Mouse (Mus musculus): Measurements from ENCODE around the gene Pde4d. TPM values are rescaled to one million over a fixed set of nuclear protein-coding genes. Genes with fewer than 3 reads are reported as not detected.
A peak's percentile ranks its signal among the peaks of the same experiment; 100 is the strongest.

The Pde4d gene
- polyA plus RNA-seq, 1 experiment from 2014 or later: 23.8 TPM

GRCm38 (mm10) chr13:109380149-109380548 lies 930.4 kb downstream of the Pde4d start:
- Histone ChIP-seq H3K4me2 (no peak overlapping the region), H3K4me3 (no peak overlapping the region), H3K36me3 (no peaks in the 10 kb centered on the region), H3K27me3 (replicated peaks) (no peaks in the 10 kb centered on the region), H3K4me1 (peaks cover 15% of the 10 kb centered on the region), H3K9me3 (no peaks in the 10 kb centered on the region), H3K9ac (no peak overlapping the region), H3K27ac (replicated peaks) (no peak overlapping the region)
- ATAC-seq (ENCODE audit: extremely low read depth, insufficient number of reproducible peaks, low FRiP score, low TSS enrichment): no peak
- WGBS: 95% methylated on average over 2 of the region's 2 CpGs

- no peak for ATAC-seq (ENCODE audit: extremely low read depth, insufficient number of reproducible peaks, low FRiP score, low TSS enrichment)
- H3K4me2 ChIP-seq: no peak overlapping the region
- no peak overlapping the region for H3K9ac ChIP-seq
- 68% methylated on average over 8 of the region's 8 CpGs for WGBS
- H3K27me3 ChIP-seq (replicated peaks): no peaks in the 10 kb centered on the region
- H3K4me1 ChIP-seq: peaks cover 5% of the 10 kb centered on the region
- H3K4me3 ChIP-seq: no peak overlapping the region
- H3K27ac ChIP-seq (replicated peaks): no peak overlapping the region
- H3K9me3 ChIP-seq: no peaks in the 10 kb centered on the region
- H3K36me3 ChIP-seq: no peaks in the 10 kb centered on the region
These were observed 939.0 kb downstream of the Pde4d start for GRCm38 (mm10) chr13:109388626-109389220.

- Histone ChIP-seq H3K4me3 (no peak overlapping the region), H3K27me3 (replicated peaks) (no peaks in the 10 kb centered on the region), H3K27ac (replicated peaks) (no peak overlapping the region), H3K9me3 (no peaks in the 10 kb centered on the region), H3K4me1 (0 out of 2 replicates have a peak, but pooled peaks cover 3% of the 10 kb centered on the region), H3K4me2 (no peak overlapping the region), H3K36me3 (no peaks in the 10 kb centered on the region), H3K9ac (no peak overlapping the region)
- WGBS: 80% methylated on average over 4 of the region's 4 CpGs
- no peak for ATAC-seq (ENCODE audit: extremely low read depth, insufficient number of reproducible peaks, low FRiP score, low TSS enrichment)
These were observed 952.6 kb downstream of the Pde4d start for GRCm38 (mm10) chr13:109402396-109402795.

DNA sequence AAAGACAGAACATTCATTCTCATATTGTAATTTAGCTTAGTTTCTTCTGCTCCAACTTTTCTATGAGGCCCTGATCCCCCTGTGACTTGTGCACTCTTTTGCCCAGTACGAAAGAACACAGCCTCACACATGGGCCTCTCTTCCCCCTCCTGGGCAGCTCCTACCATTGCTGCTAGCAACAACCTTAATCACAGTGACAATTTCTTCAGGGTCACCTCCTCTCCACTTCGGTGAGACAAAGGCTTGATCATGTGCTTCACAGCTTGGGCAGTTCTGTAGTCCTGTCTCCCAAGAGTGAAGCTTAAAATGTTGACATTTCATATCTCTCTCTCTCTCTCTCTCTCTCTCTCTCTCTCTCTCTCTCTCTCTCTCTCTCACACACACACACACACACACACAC lies 953.2 kb downstream of the Pde4d start:
- ATAC-seq (ENCODE audit: extremely low read depth, insufficient number of reproducible peaks, low FRiP score, low TSS enrichment): no peak
- no peak overlapping the region for H3K4me2 ChIP-seq
- H3K27me3 ChIP-seq (replicated peaks): no peaks in the 10 kb centered on the region
- no peak overlapping the region for H3K9ac ChIP-seq
- no peak overlapping the region for H3K4me3 ChIP-seq
- no peak overlapping the region for H3K27ac ChIP-seq (replicated peaks)
- 34% methylated on average over 2 of the region's 2 CpGs for WGBS
- H3K9me3 ChIP-seq: no peaks in the 10 kb centered on the region
- H3K36me3 ChIP-seq: no peaks in the 10 kb centered on the region
- 0 out of 2 replicates have a peak, but pooled peaks cover 3% of the 10 kb centered on the region for H3K4me1 ChIP-seq

GRCm38 (mm10) chr13:109406341-109406740 lies 956.6 kb downstream of the Pde4d start:
- Histone ChIP-seq H3K4me2 (peak overlapping the region; percentile 28; the same call in 1 of the 2 replicates), H3K4me3 (no peak overlapping the region), H3K36me3 (no peaks in the 10 kb centered on the region), H3K9ac (no peak overlapping the region), H3K27me3 (replicated peaks) (no peaks in the 10 kb centered on the region), H3K4me1 (0 out of 2 replicates have a peak, but pooled peaks cover 3% of the 10 kb centered on the region), H3K9me3 (no peaks in the 10 kb centered on the region), H3K27ac (replicated peaks) (no peak overlapping the region)
- ATAC-seq (ENCODE audit: extremely low read depth, insufficient number of reproducible peaks, low FRiP score, low TSS enrichment): no peak
- WGBS: 54% methylated on average over 8 of the region's 8 CpGs

DNA sequence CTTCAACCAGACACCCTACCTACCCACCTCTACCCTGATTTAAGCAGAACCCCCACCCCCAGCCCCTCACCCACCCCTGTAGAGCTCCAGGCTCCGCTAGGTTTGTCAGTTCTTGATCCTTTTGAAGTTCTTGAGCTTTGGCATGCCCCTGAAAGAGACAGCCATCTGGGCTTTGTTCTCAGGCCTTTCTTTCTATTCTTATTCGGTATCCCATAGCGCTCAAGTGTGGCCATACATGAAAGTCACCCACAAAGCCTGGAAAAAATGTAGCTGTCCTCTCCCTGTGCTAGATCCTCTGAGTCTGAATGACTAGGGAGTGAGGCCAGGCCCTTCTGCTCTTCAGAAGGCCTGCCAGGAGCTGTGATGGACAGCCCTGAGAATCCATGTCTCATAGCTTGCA lies 957.6 kb downstream of the Pde4d start:
- Histone ChIP-seq H3K9ac (no peak overlapping the region), H3K36me3 (no peaks in the 10 kb centered on the region), H3K27ac (replicated peaks) (no peak overlapping the region), H3K4me3 (no peak overlapping the region), H3K4me2 (no peak overlapping the region), H3K4me1 (0 out of 2 replicates have a peak, but pooled peaks cover 3% of the 10 kb centered on the region), H3K9me3 (no peaks in the 10 kb centered on the region), H3K27me3 (replicated peaks) (no peaks in the 10 kb centered on the region)
- 64% methylated on average over 3 of the region's 3 CpGs for WGBS
- no peak for ATAC-seq (ENCODE audit: extremely low read depth, insufficient number of reproducible peaks, low FRiP score, low TSS enrichment)

DNA sequence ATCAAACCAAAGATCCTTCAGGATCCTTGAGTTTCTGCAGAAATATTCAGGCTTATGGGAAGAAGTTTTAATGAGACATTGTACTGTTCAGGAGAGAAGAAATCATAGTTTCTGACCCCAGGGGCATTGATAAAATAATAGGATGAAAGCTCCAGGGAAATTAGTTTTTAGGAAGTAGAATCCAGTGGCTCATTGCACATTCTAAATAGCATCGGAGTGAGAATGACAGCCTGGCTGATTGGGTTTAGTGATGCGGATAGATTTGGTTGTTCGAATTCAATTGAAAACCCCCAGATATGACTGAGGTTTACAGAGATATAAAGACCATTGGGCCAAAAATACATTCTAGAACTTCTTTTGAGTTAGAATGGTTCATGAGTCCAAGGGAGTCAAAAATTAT lies 970.7 kb downstream of the Pde4d start:
- H3K36me3 ChIP-seq: no peaks in the 10 kb centered on the region
- 85% methylated on average over 3 of the region's 3 CpGs for WGBS
- ATAC-seq (ENCODE audit: extremely low read depth, insufficient number of reproducible peaks, low FRiP score, low TSS enrichment): no peak
- no peak overlapping the region for H3K27ac ChIP-seq (replicated peaks)
- no peak overlapping the region for H3K4me3 ChIP-seq
- no peaks in the 10 kb centered on the region for H3K27me3 ChIP-seq (replicated peaks)
- no peak overlapping the region for H3K4me2 ChIP-seq
- peaks cover 9% of the 10 kb centered on the region for H3K4me1 ChIP-seq
- H3K9ac ChIP-seq: no peak overlapping the region
- H3K9me3 ChIP-seq: peaks cover 6% of the 10 kb centered on the region

- Histone ChIP-seq H3K9ac (no peak overlapping the region), H3K4me3 (no peak overlapping the region), H3K36me3 (no peaks in the 10 kb centered on the region), H3K4me1 (peaks cover 20% of the 10 kb centered on the region), H3K4me2 (no peak overlapping the region), H3K27me3 (replicated peaks) (no peaks in the 10 kb centered on the region), H3K27ac (replicated peaks) (no peak overlapping the region), H3K9me3 (peaks cover 6% of the 10 kb centered on the region)
- no peak for ATAC-seq (ENCODE audit: extremely low read depth, insufficient number of reproducible peaks, low FRiP score, low TSS enrichment)
- WGBS: 53% methylated on average over 2 of the region's 2 CpGs
These were observed 975.2 kb downstream of the Pde4d start for GRCm38 (mm10) chr13:109424906-109425305.

DNA sequence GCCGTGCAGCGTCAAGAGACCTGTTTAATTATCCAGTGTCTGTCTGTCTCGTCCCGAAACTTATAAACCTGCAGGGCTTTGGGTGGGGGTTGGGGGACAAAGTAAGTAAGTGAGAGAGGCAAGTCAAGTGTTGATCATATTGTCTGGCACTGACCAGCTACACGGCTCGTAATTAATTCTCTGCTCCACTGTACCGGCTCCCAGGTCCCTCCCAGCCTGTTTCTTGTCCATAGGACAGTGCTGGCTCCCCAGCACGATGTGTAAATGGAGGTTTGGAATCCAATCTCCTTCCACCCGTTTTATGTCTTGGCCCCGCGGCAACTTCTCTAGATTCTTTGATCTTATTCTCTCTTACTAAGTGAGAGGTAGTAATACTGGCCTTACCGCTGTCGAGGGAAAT lies 975.8 kb downstream of the Pde4d start:
- no peak overlapping the region for H3K27ac ChIP-seq (replicated peaks)

GRCm38 (mm10) chr13:109426058-109426457 lies 976.3 kb downstream of the Pde4d start:
- ATAC-seq (ENCODE audit: extremely low read depth, insufficient number of reproducible peaks, low FRiP score, low TSS enrichment): no peak
- Histone ChIP-seq H3K4me2 (peak overlapping the region; percentile 37; the same call in 1 of the 2 replicates), H3K4me3 (no peak overlapping the region), H3K27me3 (replicated peaks) (no peaks in the 10 kb centered on the region), H3K9me3 (peaks cover 6% of the 10 kb centered on the region), H3K9ac (no peak overlapping the region), H3K36me3 (no peaks in the 10 kb centered on the region), H3K4me1 (peaks cover 20% of the 10 kb centered on the region), H3K27ac (replicated peaks) (no peak overlapping the region)
- WGBS: 52% methylated on average over 5 of the region's 5 CpGs

More for the DNA sequence above, 975.8 kb downstream of the Pde4d start:
- WGBS: 71% methylated on average over 13 of the region's 13 CpGs
- no peaks in the 10 kb centered on the region for H3K27me3 ChIP-seq (replicated peaks)
- ATAC-seq (ENCODE audit: extremely low read depth, insufficient number of reproducible peaks, low FRiP score, low TSS enrichment): no peak
- H3K4me3 ChIP-seq: no peak overlapping the region
- no peak overlapping the region for H3K9ac ChIP-seq
- peaks cover 6% of the 10 kb centered on the region for H3K9me3 ChIP-seq
- H3K4me2 ChIP-seq: peak overlapping the region; percentile 37; the same call in 1 of the 2 replicates
- peaks cover 20% of the 10 kb centered on the region for H3K4me1 ChIP-seq
- no peaks in the 10 kb centered on the region for H3K36me3 ChIP-seq

DNA sequence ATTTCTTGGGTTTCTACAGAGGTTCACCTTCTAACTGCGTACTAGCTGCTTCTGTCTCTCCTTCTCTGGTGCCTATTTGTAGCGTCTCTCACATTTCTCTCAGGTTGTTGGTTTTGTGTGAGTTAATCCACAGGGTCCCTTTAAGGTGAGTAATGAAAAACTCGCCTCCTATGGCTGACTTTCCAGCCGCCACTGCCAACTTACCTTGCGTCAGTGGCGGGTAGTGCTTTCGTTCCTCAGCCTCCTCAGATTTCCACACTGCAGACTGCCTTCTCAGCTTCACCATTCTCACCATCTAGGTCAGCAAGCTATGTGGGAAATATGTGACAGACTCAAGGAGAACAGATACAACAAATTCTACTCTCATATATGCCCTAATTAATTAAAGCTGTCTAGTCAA lies 977.8 kb downstream of the Pde4d start:
- Histone ChIP-seq H3K36me3 (no peaks in the 10 kb centered on the region), H3K27ac (replicated peaks) (no peak overlapping the region), H3K9ac (no peak overlapping the region), H3K9me3 (no peaks in the 10 kb centered on the region), H3K4me1 (peaks cover 20% of the 10 kb centered on the region), H3K4me3 (no peak overlapping the region), H3K27me3 (replicated peaks) (no peaks in the 10 kb centered on the region), H3K4me2 (no peak overlapping the region)
- no peak for ATAC-seq (ENCODE audit: extremely low read depth, insufficient number of reproducible peaks, low FRiP score, low TSS enrichment)
- WGBS: 80% methylated on average over 7 of the region's 7 CpGs

DNA sequence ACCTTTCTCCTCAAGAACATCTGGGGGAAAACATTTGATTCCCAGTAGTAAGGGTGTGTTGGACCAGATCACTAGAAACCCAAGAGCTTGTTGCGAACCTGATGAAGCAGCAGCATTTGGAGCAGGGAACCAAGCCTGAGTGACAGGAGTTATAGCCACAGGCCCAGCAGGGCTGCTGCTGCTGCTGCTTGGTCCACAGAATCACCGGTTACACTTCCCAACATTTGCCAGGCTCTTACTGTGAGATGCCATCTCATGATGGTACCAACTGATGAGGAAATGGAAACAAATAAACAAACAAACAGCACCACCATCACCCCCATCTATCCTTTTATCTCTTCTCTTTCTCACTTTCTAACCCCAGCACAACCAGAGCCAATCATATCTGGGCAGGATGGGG lies 979.8 kb downstream of the Pde4d start:
- H3K36me3 ChIP-seq: no peaks in the 10 kb centered on the region
- no peak overlapping the region for H3K27ac ChIP-seq (replicated peaks)
- WGBS: 79% methylated on average over 2 of the region's 2 CpGs
- no peak for ATAC-seq (ENCODE audit: extremely low read depth, insufficient number of reproducible peaks, low FRiP score, low TSS enrichment)
- H3K9me3 ChIP-seq: no peaks in the 10 kb centered on the region
- no peak overlapping the region for H3K4me2 ChIP-seq
- H3K4me1 ChIP-seq: peaks cover 20% of the 10 kb centered on the region
- no peaks in the 10 kb centered on the region for H3K27me3 ChIP-seq (replicated peaks)
- no peak overlapping the region for H3K9ac ChIP-seq
- H3K4me3 ChIP-seq: no peak overlapping the region
